Mouse (Mus musculus): ENCODE results near the gene Catsperz. TPM values are rescaled to one million over a fixed set of nuclear protein-coding genes. Genes with fewer than 3 reads are reported as not detected.
"Not testable (repeated sequence)": the region's sequence is repeated elsewhere in the genome, so short reads cannot be mapped to it uniquely, and the experiment has no call there.

Gene Catsperz
- polyA plus RNA-seq, 1 experiment = 0.16 TPM

GRCm38 (mm10) chr19:6905498-6906159, 19.6 kb downstream of the Catsperz start:
- TF ChIP-seq FOSL1 (IDR thresholded peaks at IDR 0.05; ENCODE audit: insufficient read depth, low read length, poor library complexity, severe bottlenecking) (no peak), MYOD1 (IDR thresholded peaks at IDR 0.05; ENCODE audit: control insufficient read depth, insufficient read length, low read depth) (no peak), CTCF (IDR thresholded peaks at IDR 0.05; ENCODE audit: control insufficient read depth, insufficient read depth, insufficient read length) (no peak), MAX (IDR thresholded peaks at IDR 0.05) (no peak), CEBPB (IDR thresholded peaks at IDR 0.05; ENCODE audit: low read depth) (no peak), USF1 (IDR thresholded peaks at IDR 0.05; ENCODE audit: low read depth) (no peak)
- Histone ChIP-seq H3K36me3 (ENCODE audit: control insufficient read depth, insufficient read depth) (peaks cover 14% of the 10 kb centered on the region), H3K4me3 (ENCODE audit: insufficient read depth, poor library complexity, severe bottlenecking) (no peak overlapping the region), H3K79me3 (ENCODE audit: low read depth) (peaks cover 19% of the 10 kb centered on the region), H3ac (ENCODE audit: control insufficient read depth, insufficient read length, low read depth) (no peak overlapping the region), H3K27me3 (ENCODE audit: control insufficient read depth, insufficient read depth, insufficient read length) (no peaks in the 10 kb centered on the region), H3K79me2 (ENCODE audit: control insufficient read depth, insufficient read depth) (peaks cover 30% of the 10 kb centered on the region)

- Histone ChIP-seq H3K4me3 (ENCODE audit: insufficient read depth, poor library complexity, severe bottlenecking) (no peak overlapping the region), H3K79me3 (ENCODE audit: low read depth) (peaks cover 19% of the 10 kb centered on the region), H3K36me3 (ENCODE audit: control insufficient read depth, insufficient read depth) (peaks cover 14% of the 10 kb centered on the region), H3K27me3 (ENCODE audit: control insufficient read depth, insufficient read depth, insufficient read length) (no peaks in the 10 kb centered on the region), H3ac (ENCODE audit: control insufficient read depth, insufficient read length, low read depth) (no peak overlapping the region), H3K79me2 (ENCODE audit: control insufficient read depth, insufficient read depth) (peaks cover 26% of the 10 kb centered on the region)
- no peak for TF ChIP-seq CEBPB (IDR thresholded peaks at IDR 0.05; ENCODE audit: low read depth)
- no peak for TF ChIP-seq MYOD1 (IDR thresholded peaks at IDR 0.05; ENCODE audit: control insufficient read depth, insufficient read length, low read depth)
- TF ChIP-seq CTCF (IDR thresholded peaks at IDR 0.05; ENCODE audit: control insufficient read depth, insufficient read depth, insufficient read length) = no peak
Measured at GRCm38 (mm10) chr19:6904846-6905245, 20.3 kb downstream of the Catsperz start.

GRCm38 (mm10) chr19:6903031-6903430, 22.1 kb downstream of the Catsperz start:
- Histone ChIP-seq H3K27me3 (ENCODE audit: control insufficient read depth, insufficient read depth, insufficient read length) (no peaks in the 10 kb centered on the region), H3K36me3 (ENCODE audit: control insufficient read depth, insufficient read depth) (peaks cover 14% of the 10 kb centered on the region), H3K79me2 (ENCODE audit: control insufficient read depth, insufficient read depth) (peaks cover 12% of the 10 kb centered on the region), H3ac (ENCODE audit: control insufficient read depth, insufficient read length, low read depth) (no peak overlapping the region), H3K79me3 (ENCODE audit: low read depth) (peaks cover 10% of the 10 kb centered on the region), H3K4me3 (ENCODE audit: insufficient read depth, poor library complexity, severe bottlenecking) (no peak overlapping the region)
- TF ChIP-seq FOSL1 (IDR thresholded peaks at IDR 0.05; ENCODE audit: insufficient read depth, low read length, poor library complexity, severe bottlenecking) (no peak), USF1 (IDR thresholded peaks at IDR 0.05; ENCODE audit: low read depth) (no peak), CEBPB (IDR thresholded peaks at IDR 0.05; ENCODE audit: low read depth) (no peak), MYOD1 (IDR thresholded peaks at IDR 0.05; ENCODE audit: control insufficient read depth, insufficient read length, low read depth) (no peak), MAX (IDR thresholded peaks at IDR 0.05) (no peak), MYOG (IDR thresholded peaks at IDR 0.05; ENCODE audit: control insufficient read depth, extremely low read depth, insufficient read length) (no peak), CTCF (IDR thresholded peaks at IDR 0.05; ENCODE audit: control insufficient read depth, insufficient read depth, insufficient read length) (no peak)

- Histone ChIP-seq H3K79me2 (ENCODE audit: control insufficient read depth, insufficient read depth) (no peaks in the 10 kb centered on the region), H3K36me3 (ENCODE audit: control insufficient read depth, insufficient read depth) (no peaks in the 10 kb centered on the region), H3K4me3 (ENCODE audit: insufficient read depth, poor library complexity, severe bottlenecking) (no peak overlapping the region), H3K79me3 (ENCODE audit: low read depth) (no peaks in the 10 kb centered on the region), H3ac (ENCODE audit: control insufficient read depth, insufficient read length, low read depth) (no peak overlapping the region), H3K27me3 (ENCODE audit: control insufficient read depth, insufficient read depth, insufficient read length) (no peaks in the 10 kb centered on the region)
- TF ChIP-seq FOSL1 (IDR thresholded peaks at IDR 0.05; ENCODE audit: insufficient read depth, low read length, poor library complexity, severe bottlenecking) = no peak
- no peak for TF ChIP-seq USF1 (IDR thresholded peaks at IDR 0.05; ENCODE audit: low read depth)
- TF ChIP-seq CTCF (IDR thresholded peaks at IDR 0.05; ENCODE audit: control insufficient read depth, insufficient read depth, insufficient read length) = no peak
- TF ChIP-seq MYOG (IDR thresholded peaks at IDR 0.05; ENCODE audit: control insufficient read depth, extremely low read depth, insufficient read length) = no peak
- no peak for TF ChIP-seq CEBPB (IDR thresholded peaks at IDR 0.05; ENCODE audit: low read depth)
- TF ChIP-seq MAX (IDR thresholded peaks at IDR 0.05) = no peak
- no peak for TF ChIP-seq MYOD1 (IDR thresholded peaks at IDR 0.05; ENCODE audit: control insufficient read depth, insufficient read length, low read depth)
Measured at GRCm38 (mm10) chr19:6899641-6900040, 25.5 kb downstream of the Catsperz start.

GRCm38 (mm10) chr19:6895608-6896305, 29.4 kb downstream of the Catsperz start:
- not testable (repeated sequence) for H3K27me3 ChIP-seq (ENCODE audit: control insufficient read depth, insufficient read depth, insufficient read length); H3K36me3 ChIP-seq (ENCODE audit: control insufficient read depth, insufficient read depth); H3K79me2 ChIP-seq (ENCODE audit: control insufficient read depth, insufficient read depth); H3ac ChIP-seq (ENCODE audit: control insufficient read depth, insufficient read length, low read depth); H3K4me3 ChIP-seq (ENCODE audit: insufficient read depth, poor library complexity, severe bottlenecking); H3K79me3 ChIP-seq (ENCODE audit: low read depth)

Measured in C2C12 (cell line).